Mouse (Mus musculus) kidney, adult 2 months (tissue): ENCODE measurements around the gene Mia2.

Experiments used
- CTCF ChIP-seq: fragments of 200-500 bp; conservative IDR thresholded peaks from 2 replicates; pipeline ENCODE4 v1.5.1; 2011; ENCODE audit warnings: low read depth, mild to moderate bottlenecking, control low read depth, low read length, moderate library complexity, mixed read lengths; ENCODE audit not compliant: insufficient read depth, insufficient read length
- POLR2A ChIP-seq: fragments of 200-500 bp; IDR thresholded peaks from one replicate; pipeline ENCODE4 v1.6.1; 2011; ENCODE audit warnings: low read depth, low read length, control low read depth

- TF ChIP-seq CTCF, result no peak
- no peak for TF ChIP-seq POLR2A
Observed at GRCm38 (mm10) chr12:59052470-59052869, 43.1 kb upstream of the Mia2 start.
